Mouse (Mus musculus): ENCODE results near the gene Ralgps1.

DNA sequence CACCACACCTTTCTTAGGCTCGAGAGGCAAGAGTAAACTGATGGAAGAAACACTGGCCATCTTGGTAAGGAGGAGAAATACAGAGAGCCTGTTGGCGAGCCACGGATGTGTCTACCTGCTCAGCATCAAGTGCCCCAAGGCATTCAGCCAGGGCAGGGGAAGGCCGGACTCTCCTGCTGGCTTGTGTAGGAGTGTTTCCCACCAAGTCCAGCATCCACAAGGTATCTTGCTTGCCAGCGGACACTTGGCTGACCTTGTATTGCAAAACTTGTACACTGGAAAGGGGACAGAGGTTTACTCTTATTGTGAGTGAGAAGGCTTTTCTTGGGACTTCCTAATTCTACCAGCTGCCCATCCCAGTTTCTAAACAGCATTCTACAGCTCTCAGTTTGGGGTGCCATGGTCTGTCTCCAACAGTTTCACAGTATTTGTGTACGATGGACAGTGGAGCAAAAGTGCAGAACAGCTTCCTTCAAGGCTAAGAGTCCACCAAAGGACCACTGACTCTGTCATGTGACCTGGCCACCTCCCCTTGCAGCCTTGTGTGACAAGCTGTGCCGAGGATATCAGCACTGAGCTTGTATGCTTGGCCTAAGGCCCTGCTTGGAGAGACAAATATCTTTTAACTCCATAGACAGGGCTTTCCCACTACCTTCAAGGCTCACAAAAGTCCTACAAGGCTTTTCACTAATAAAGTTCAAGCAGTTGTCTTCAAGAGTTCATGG, 236.4 kb downstream of the Ralgps1 start:
- TF ChIP-seq POLR2A (IDR thresholded peaks at IDR 0.05; ENCODE audit: extremely low read depth, insufficient read depth, low read length) (no peak), CTCF (IDR thresholded peaks at IDR 0.05; ENCODE audit: extremely low read depth, insufficient read depth, low read length) (no peak)
